Mouse (Mus musculus): ENCODE data around the gene Abcg8. TPM values are rescaled to one million over a fixed set of nuclear protein-coding genes. Genes with fewer than 3 reads are reported as not detected.
A peak's percentile ranks its signal among the peaks of the same experiment; 100 is the strongest.

Gene Abcg8
- polyA plus RNA-seq, 1 experiment, result 0.05 TPM

DNA sequence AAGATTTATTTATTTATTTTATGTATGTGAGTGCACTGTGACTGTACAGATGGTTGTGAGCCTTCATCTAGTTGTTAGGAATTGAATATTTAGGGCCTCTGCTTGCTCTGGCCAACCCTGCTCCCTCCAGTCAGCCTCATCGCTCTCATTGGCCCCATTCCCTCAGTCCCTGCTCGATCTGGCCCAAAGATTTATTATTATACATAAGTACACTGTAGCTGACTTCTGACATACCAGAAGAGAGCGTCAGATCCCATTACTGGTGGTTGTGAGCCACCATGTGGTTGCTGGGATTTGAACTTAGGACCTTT is 18.7 kb upstream of the Abcg8 start:
- no peak overlapping the region for H3K4me3 ChIP-seq
- H3K36me3 ChIP-seq (ENCODE audit: control insufficient read depth, insufficient read depth), result no peaks in the 10 kb centered on the region
- H3K27me3 ChIP-seq (ENCODE audit: control insufficient read depth, insufficient read depth, insufficient read length), result no peaks in the 10 kb centered on the region
- no peak overlapping the region for H3K4me2 ChIP-seq (ENCODE audit: low read depth)
- no peaks in the 10 kb centered on the region for H3K79me2 ChIP-seq (ENCODE audit: control insufficient read depth, insufficient read depth)
- TF ChIP-seq REST (IDR thresholded peaks at IDR 0.05; ENCODE audit: insufficient read depth, insufficient read length), result no peak
- TF ChIP-seq POLR2AphosphoS2 (IDR thresholded peaks at IDR 0.05; ENCODE audit: insufficient read length, low read depth), result no peak
- TF ChIP-seq TCF12 (IDR thresholded peaks at IDR 0.05; ENCODE audit: insufficient read depth, poor library complexity, severe bottlenecking), result no peak
- TF ChIP-seq USF1 (IDR thresholded peaks at IDR 0.05; ENCODE audit: low read depth), result no peak
- TF ChIP-seq TCF3 (IDR thresholded peaks at IDR 0.05; ENCODE audit: insufficient read length, low read depth), result no peak
- TF ChIP-seq POLR2A (IDR thresholded peaks at IDR 0.05; ENCODE audit: insufficient read length, low read depth), result no peak
- no peak for TF ChIP-seq CEBPB (IDR thresholded peaks at IDR 0.05; ENCODE audit: insufficient read depth, poor library complexity, severe bottlenecking)
- no peak for TF ChIP-seq E2F4 (IDR thresholded peaks at IDR 0.05; ENCODE audit: insufficient read depth)
- no peak for TF ChIP-seq MYOD1 (IDR thresholded peaks at IDR 0.05; ENCODE audit: control insufficient read depth in 1 of 3, insufficient read length in 2 of 3, low read depth in 2 of 3)
- no peak for TF ChIP-seq MAX (IDR thresholded peaks at IDR 0.05; ENCODE audit: low read depth)
- TF ChIP-seq MYOG (IDR thresholded peaks at IDR 0.05; ENCODE audit: control insufficient read depth in 1 of 3, insufficient read depth in 1 of 3, insufficient read length in 2 of 3, low read depth in 2 of 3), result no peak
- no peak for TF ChIP-seq SRF (IDR thresholded peaks at IDR 0.05; ENCODE audit: control insufficient read depth, insufficient read length, low read depth)
- H3ac ChIP-seq (ENCODE audit: control insufficient read depth, insufficient read length), result no peak overlapping the region

DNA sequence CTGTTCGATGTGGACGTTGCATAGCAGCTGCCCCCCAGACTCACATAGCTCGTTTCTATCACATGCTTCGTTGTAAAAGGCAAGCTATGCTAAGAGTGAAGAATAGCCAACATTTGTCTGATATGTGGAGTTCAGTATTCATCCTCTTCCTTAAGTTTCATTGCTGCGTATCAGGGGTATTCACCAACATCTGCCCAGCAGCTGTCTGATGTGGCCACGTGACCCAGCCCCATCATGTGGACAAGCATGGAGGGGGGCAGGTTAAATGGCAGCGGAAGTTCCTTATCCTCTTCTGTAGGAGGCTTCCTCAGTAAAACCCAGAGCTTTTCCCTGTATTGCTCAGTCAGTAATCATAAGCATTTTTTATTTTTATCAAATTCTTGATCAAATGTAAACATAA is 18.3 kb upstream of the Abcg8 start:
- Histone ChIP-seq H3ac (ENCODE audit: control insufficient read depth, insufficient read length) (no peak overlapping the region), H3K27me3 (ENCODE audit: control insufficient read depth, insufficient read depth, insufficient read length) (no peaks in the 10 kb centered on the region), H3K36me3 (ENCODE audit: control insufficient read depth, insufficient read depth) (no peaks in the 10 kb centered on the region), H3K4me3 (no peak overlapping the region), H3K4me2 (ENCODE audit: low read depth) (no peak overlapping the region), H3K79me2 (ENCODE audit: control insufficient read depth, insufficient read depth) (no peaks in the 10 kb centered on the region)
- TF ChIP-seq CEBPB (IDR thresholded peaks at IDR 0.05; ENCODE audit: insufficient read depth, poor library complexity, severe bottlenecking) (no peak), MYOD1 (IDR thresholded peaks at IDR 0.05; ENCODE audit: control insufficient read depth in 1 of 3, insufficient read length in 2 of 3, low read depth in 2 of 3) (no peak), USF1 (IDR thresholded peaks at IDR 0.05; ENCODE audit: low read depth) (peak; percentile 40), MYOG (IDR thresholded peaks at IDR 0.05; ENCODE audit: control insufficient read depth in 1 of 3, insufficient read depth in 1 of 3, insufficient read length in 2 of 3, low read depth in 2 of 3) (no peak)

DNA sequence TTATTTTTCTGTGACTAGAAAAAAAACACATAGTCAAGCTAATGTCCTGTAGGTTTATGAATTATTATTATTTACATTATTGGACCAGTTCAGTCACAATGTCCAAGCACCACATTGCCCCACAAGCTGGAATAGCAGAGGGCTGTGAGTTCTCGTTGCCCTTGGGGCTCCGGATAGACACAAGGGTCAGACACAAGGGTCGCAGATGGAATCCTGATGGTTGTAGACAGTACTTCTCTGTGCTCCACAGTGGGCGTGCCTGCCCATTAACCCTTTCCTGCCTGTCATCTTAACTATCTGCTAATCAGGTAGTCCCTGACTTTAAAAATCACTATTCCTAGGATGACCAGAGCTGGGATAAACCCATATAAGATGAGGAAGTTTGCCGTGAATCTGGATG is 17.9 kb upstream of the Abcg8 start:
- no peaks in the 10 kb centered on the region for H3K36me3 ChIP-seq (ENCODE audit: control insufficient read depth, insufficient read depth)
- TF ChIP-seq TCF3 (IDR thresholded peaks at IDR 0.05; ENCODE audit: insufficient read length, low read depth), result no peak
- no peak for TF ChIP-seq MYOG (IDR thresholded peaks at IDR 0.05; ENCODE audit: control insufficient read depth in 1 of 3, insufficient read depth in 1 of 3, insufficient read length in 2 of 3, low read depth in 2 of 3)
- TF ChIP-seq E2F4 (IDR thresholded peaks at IDR 0.05; ENCODE audit: insufficient read depth), result no peak

DNA sequence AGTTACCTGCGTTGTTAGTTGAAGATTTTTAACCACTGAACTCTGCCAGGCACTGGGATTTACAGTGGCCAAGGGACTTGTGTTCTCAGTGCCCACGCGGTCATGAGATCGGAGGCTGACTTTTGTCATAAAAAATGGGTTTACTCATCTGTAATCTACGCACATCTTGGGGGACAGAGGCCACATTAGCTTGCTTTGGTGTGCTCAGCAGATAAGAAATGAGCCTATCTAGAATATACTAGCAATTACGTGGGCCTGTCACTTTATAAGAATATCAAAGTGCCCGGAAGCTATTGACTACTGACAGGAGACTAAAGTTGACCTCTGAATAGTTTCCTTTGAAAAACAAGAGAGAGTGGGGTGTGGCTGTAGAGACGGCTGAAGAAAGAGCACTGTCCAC is 17.2 kb upstream of the Abcg8 start:
- Histone ChIP-seq H3K4me2 (ENCODE audit: low read depth) (no peak overlapping the region), H3K27me3 (ENCODE audit: control insufficient read depth, insufficient read depth, insufficient read length) (no peaks in the 10 kb centered on the region), H3K79me2 (ENCODE audit: control insufficient read depth, insufficient read depth) (no peaks in the 10 kb centered on the region), H3ac (ENCODE audit: control insufficient read depth, insufficient read length) (no peak overlapping the region), H3K36me3 (ENCODE audit: control insufficient read depth, insufficient read depth) (no peaks in the 10 kb centered on the region), H3K4me3 (no peak overlapping the region)
- no peak for TF ChIP-seq SRF (IDR thresholded peaks at IDR 0.05; ENCODE audit: control insufficient read depth, insufficient read length, low read depth)
- TF ChIP-seq E2F4 (IDR thresholded peaks at IDR 0.05; ENCODE audit: insufficient read depth), result no peak
- no peak for TF ChIP-seq TCF12 (IDR thresholded peaks at IDR 0.05; ENCODE audit: insufficient read depth, poor library complexity, severe bottlenecking)
- no peak for TF ChIP-seq TCF3 (IDR thresholded peaks at IDR 0.05; ENCODE audit: insufficient read length, low read depth)
- TF ChIP-seq POLR2AphosphoS2 (IDR thresholded peaks at IDR 0.05; ENCODE audit: insufficient read length, low read depth), result no peak
- no peak for TF ChIP-seq USF1 (IDR thresholded peaks at IDR 0.05; ENCODE audit: low read depth)
- TF ChIP-seq MAX (IDR thresholded peaks at IDR 0.05; ENCODE audit: low read depth), result no peak
- TF ChIP-seq MYOG (IDR thresholded peaks at IDR 0.05; ENCODE audit: control insufficient read depth in 1 of 3, insufficient read depth in 1 of 3, insufficient read length in 2 of 3, low read depth in 2 of 3), result no peak
- TF ChIP-seq REST (IDR thresholded peaks at IDR 0.05; ENCODE audit: insufficient read depth, insufficient read length), result no peak
- TF ChIP-seq MYOD1 (IDR thresholded peaks at IDR 0.05; ENCODE audit: control insufficient read depth in 1 of 3, insufficient read length in 2 of 3, low read depth in 2 of 3), result no peak
- no peak for TF ChIP-seq CEBPB (IDR thresholded peaks at IDR 0.05; ENCODE audit: insufficient read depth, poor library complexity, severe bottlenecking)
- TF ChIP-seq POLR2A (IDR thresholded peaks at IDR 0.05; ENCODE audit: insufficient read length, low read depth), result no peak

More for the DNA sequence above, 17.9 kb upstream of the Abcg8 start:
- Histone ChIP-seq H3ac (ENCODE audit: control insufficient read depth, insufficient read length) (no peak overlapping the region), H3K4me3 (no peak overlapping the region), H3K27me3 (ENCODE audit: control insufficient read depth, insufficient read depth, insufficient read length) (no peaks in the 10 kb centered on the region), H3K4me2 (ENCODE audit: low read depth) (no peak overlapping the region), H3K79me2 (ENCODE audit: control insufficient read depth, insufficient read depth) (no peaks in the 10 kb centered on the region)

DNA sequence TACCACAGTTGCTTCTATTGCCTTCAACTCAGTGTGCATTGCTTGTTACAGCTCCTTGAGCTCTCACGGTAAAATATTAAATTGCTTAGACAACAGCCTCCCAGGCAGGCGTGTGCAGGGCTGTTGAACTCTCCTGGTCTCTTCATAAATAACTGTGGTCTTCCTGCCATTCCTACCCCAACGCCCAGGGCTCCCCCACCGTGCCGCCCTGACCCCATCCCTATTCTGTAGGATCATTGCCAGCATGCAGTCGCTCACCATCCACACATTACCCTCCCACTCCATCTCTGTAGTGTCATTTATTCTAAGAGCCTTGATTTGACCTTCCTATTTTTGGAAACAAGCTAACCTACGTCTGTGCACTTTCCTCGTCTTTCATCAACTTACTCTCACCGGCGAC is 11.0 kb upstream of the Abcg8 start:
- TF ChIP-seq MYOD1 (IDR thresholded peaks at IDR 0.05; ENCODE audit: control insufficient read depth in 1 of 3, insufficient read length in 2 of 3, low read depth in 2 of 3) (no peak), POLR2A (IDR thresholded peaks at IDR 0.05; ENCODE audit: insufficient read length, low read depth) (no peak), SRF (IDR thresholded peaks at IDR 0.05; ENCODE audit: control insufficient read depth, insufficient read length, low read depth) (no peak)
- Histone ChIP-seq H3K27me3 (ENCODE audit: control insufficient read depth, insufficient read depth, insufficient read length) (no peaks in the 10 kb centered on the region), H3K36me3 (ENCODE audit: control insufficient read depth, insufficient read depth) (no peaks in the 10 kb centered on the region), H3K4me3 (no peak overlapping the region), H3K4me2 (ENCODE audit: low read depth) (no peak overlapping the region), H3ac (ENCODE audit: control insufficient read depth, insufficient read length) (no peak overlapping the region), H3K79me2 (ENCODE audit: control insufficient read depth, insufficient read depth) (no peaks in the 10 kb centered on the region)

All from myocyte (in vitro differentiated cells).